Mouse (Mus musculus) Patski (cell line): ENCODE results near the gene Loxl1. TPM values are rescaled to one million over a fixed set of nuclear protein-coding genes. Genes with fewer than 3 reads are reported as not detected.
"Not testable (repeated sequence)": the region's sequence is repeated elsewhere in the genome, so short reads cannot be mapped to it uniquely, and the experiment has no call there.

ENCODE experiments used
- ATAC-seq: fragments of 100-300 bp; one replicate; pipeline ENCODE4 v1.8.0; 2021
- CTCF ChIA-PET: fragments of 350-600 bp; sonication (Branson Sonifier 250); formaldehyde crosslinking; loops from one replicate; lab custom pipeline; 2022; ENCODE audit warnings: inconsistent platforms; lab: Charles Lee
- POLR2A ChIA-PET: fragments of 350-600 bp; sonication (Branson Sonifier 250); formaldehyde crosslinking; loops from one replicate; lab custom pipeline; 2022; ENCODE audit warnings: antibody characterized with exemption, inconsistent platforms; lab: Charles Lee
- DNase-seq: peaks from one replicate; pipeline ENCODE4 v3.0.0-alpha.2; 2011; ENCODE audit warnings: low read depth, low spot score
- H3K27me3 ChIP-seq: fragments of 371-371 bp; one replicate; pipeline ENCODE4 v1.5.1; 2021
- CTCF ChIP-seq: fragments of 100-300 bp; IDR thresholded peaks from one replicate; pipeline ENCODE4 v1.5.1; 2021
- in situ Hi-C: fragments of 300-500 bp; cut with MboI; formaldehyde crosslinking; loops from 3 replicates; pipeline ENCODE4 v1.11.1; 2018; ENCODE audit warnings: low pct_unique_long_range_greater_than_20kb, mixed read lengths
- polyA plus RNA-seq: library from polyadenylated mRNA; unstranded; gene quantifications from one replicate; pipeline ENCODE4 v1.2.3, GENCODE M21; 2021

Loxl1 gene
- polyA plus RNA-seq, 1 experiment from 2014 or later: 139 TPM

DNA sequence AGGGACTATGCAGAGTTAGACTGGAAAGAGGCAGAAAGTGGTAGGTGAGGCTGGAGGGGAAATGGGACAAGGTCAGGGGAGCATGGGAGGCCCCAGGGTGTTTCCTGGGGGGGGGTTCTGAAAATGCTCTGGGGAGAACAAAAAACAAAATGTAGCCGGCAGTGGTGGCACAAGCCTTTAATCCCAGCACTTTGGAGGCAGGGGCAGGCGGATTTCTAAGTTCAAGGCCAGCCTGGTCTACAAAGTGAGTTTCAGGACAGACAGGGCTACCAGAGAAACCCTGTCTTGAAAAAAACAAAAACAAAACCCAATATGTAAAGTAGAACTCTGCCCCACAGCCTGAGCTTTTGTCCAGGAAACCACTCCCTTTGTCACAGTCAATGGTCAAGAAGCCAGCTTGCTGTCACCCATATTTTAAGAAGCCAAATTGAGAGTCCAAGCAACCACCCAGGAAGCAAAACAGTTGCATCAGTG is 40.9 kb downstream of the Loxl1 start:
- CTCF ChIA-PET: interaction anchor here (1.0 to 4.1 kb wide), 3 partner anchors 10 to 24 kb away, joined by 3 to 15 read pairs (median 4); partner anchors contain the start of gene Stoml1
- no peak for TF ChIP-seq CTCF
- DNase-seq (no peak), ATAC-seq (no peak)
- in situ Hi-C loops: no loop called here
- H3K27me3 ChIP-seq: no peaks in the 10 kb centered on the region
- POLR2A ChIA-PET: interaction anchor here (1.2 kb wide), 1 partner anchor 19 kb away, joined by 3 read pairs; the partner anchor contains the start of gene Stoml1

DNA sequence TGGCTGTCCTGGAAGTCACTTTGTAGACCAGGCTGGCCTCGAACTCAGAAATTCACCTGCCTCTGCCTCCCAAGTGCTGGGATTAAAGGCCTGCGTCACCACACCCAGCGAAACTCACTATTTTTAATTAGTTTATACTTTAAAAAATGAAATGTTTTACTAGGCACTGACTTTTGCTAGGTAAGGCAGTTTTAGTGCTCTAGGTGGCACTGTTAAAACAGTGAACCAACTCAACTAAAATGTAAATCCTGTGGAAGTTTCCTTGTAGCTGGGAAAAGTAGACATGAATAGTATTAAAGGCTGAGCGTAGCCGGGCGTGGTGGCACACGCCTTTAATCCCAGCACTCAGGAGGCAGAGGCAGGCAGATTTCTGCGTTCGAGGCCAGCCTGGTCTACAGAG is 41.4 kb downstream of the Loxl1 start:
- in situ Hi-C loops, ATAC-seq, POLR2A ChIA-PET, DNase-seq, H3K27me3 ChIP-seq: not testable (repeated sequence)
- CTCF ChIA-PET: interaction anchor here (1.0 kb wide), 1 partner anchor 9 kb away, joined by 3 read pairs; no protein-coding TSS in a partner anchor

- in situ Hi-C loops: no loop called here
- no peaks in the 10 kb centered on the region for H3K27me3 ChIP-seq
- ATAC-seq (no peak), DNase-seq (no peak)
- POLR2A ChIA-PET: no interaction called here
- CTCF ChIA-PET: no interaction called here
- TF ChIP-seq CTCF: no peak
Measured at GRCm38 (mm10) chr9:58271109-58271508, 41.9 kb downstream of the Loxl1 start.

DNA sequence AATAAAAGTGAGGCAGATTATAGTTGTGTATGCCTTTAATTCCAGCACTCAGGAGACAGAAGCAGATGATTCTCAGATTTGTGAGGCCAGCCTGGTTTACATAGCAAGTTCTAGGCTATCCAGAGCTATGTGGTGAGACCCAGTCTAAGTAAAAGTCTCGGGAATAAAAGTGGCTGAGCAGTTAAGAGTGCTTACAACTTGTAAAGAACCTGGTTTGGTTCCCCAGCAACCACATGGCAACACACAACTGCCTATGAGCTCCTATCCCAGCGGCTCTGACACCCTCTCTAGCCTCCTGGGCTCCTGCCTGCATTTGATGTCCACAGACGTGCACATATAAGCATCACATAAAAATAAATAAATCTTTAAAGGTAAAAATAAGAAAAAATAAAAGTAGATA is 42.9 kb downstream of the Loxl1 start:
- in situ Hi-C loops: no loop called here
- DNase-seq: no peak
- POLR2A ChIA-PET: no interaction called here
- no peak for ATAC-seq
- TF ChIP-seq CTCF: no peak
- CTCF ChIA-PET: no interaction called here
- no peaks in the 10 kb centered on the region for H3K27me3 ChIP-seq

GRCm38 (mm10) chr9:58268384-58269313 is 44.3 kb downstream of the Loxl1 start:
- in situ Hi-C loops: no loop called here
- POLR2A ChIA-PET: no interaction called here
- DNase-seq: no peak
- ATAC-seq: no peak
- no peaks in the 10 kb centered on the region for H3K27me3 ChIP-seq
- CTCF ChIA-PET: interaction anchor here (0.7 to 1.0 kb wide), 3 partner anchors 12 to 26 kb away, joined by 3 read pairs; no protein-coding TSS in a partner anchor
- peak; percentile 84 for TF ChIP-seq CTCF

DNA sequence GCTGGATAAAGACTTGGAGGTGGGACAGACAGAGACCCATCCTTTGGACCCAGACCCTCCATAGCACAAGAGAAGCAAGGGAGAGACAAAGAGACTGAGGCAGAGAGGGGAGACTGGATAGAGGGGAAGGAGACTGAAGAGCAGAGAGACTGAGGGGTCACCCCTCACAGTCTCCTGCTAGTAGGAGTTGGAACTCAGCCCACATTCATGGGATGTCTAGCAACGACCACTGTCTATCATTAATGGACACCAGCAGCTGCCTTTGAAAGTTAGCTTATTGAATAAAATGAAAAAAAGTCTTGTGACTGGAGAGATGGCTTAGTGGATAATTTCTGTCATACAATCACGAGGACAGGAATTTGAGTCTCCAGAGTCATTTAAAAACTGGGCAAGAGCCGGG is 45.9 kb downstream of the Loxl1 start:
- no peak for ATAC-seq
- no peak for TF ChIP-seq CTCF
- in situ Hi-C loops: no loop called here
- CTCF ChIA-PET: interaction anchor here (1.6 kb wide), 1 partner anchor 13 kb away, joined by 4 read pairs; no protein-coding TSS in a partner anchor
- H3K27me3 ChIP-seq: no peaks in the 10 kb centered on the region
- POLR2A ChIA-PET: interaction anchor here (0.8 kb wide), 1 partner anchor 20 kb away, joined by 4 read pairs; no protein-coding TSS in a partner anchor
- DNase-seq: no peak

DNA sequence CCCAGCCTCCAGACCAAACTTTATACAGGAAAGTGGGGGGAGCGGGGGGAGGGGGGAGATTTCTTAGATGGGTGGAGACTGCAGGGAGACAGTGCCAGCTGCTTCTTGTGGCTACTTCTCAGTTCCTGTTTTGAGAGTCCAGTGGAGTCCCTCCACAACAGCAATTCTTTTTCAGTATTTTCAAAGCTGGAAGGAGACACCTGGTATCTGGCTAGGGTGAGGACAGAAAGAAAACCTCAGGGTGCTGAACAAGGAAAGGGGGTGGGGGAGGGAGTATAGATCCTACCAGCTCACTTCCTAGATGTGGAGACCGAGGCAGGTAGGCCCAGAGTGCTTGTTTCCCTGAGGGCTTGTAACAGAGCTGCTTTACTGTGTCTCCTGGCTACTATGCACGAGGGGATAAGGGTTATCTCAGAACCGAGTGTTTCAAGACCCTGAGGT is 46.4 kb downstream of the Loxl1 start:
- ChIA-PET CTCF (interaction anchor here (1.6 kb wide), 1 partner anchor 14 kb away, joined by 4 read pairs; no protein-coding TSS in a partner anchor), POLR2A (no interaction called here)
- ATAC-seq (no peak), DNase-seq (no peak)
- in situ Hi-C loops: no loop called here
- H3K27me3 ChIP-seq: no peaks in the 10 kb centered on the region
- TF ChIP-seq CTCF: no peak

GRCm38 (mm10) chr9:58265368-58265767 is 47.6 kb downstream of the Loxl1 start:
- no peak for DNase-seq
- in situ Hi-C loops: no loop called here
- POLR2A ChIA-PET: no interaction called here
- no peak for TF ChIP-seq CTCF
- CTCF ChIA-PET: interaction anchor here (1.0 to 1.1 kb wide), 2 partner anchors 17 to 45 kb away, joined by 3 to 4 read pairs; no protein-coding TSS in a partner anchor
- no peaks in the 10 kb centered on the region for H3K27me3 ChIP-seq
- ATAC-seq: no peak

DNA sequence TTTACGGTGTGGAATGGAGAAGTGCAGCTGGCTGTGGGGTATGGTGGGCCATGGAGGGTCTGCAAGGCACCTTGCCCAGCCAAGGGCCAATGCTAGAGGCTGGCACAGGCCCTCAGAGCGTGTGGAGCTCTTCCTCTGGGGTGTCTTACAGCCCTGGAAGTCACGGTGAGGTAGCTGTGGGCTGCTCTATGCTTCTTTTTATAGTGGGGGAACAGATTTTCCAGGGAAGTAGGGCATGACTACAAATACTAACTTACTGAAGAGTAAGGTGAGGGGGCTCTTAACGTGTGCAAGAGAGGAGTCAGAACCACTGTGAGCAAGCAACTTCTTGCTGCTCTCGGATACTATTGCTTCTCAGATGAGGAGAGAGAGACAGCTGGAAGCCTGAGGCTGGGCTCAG is 50.5 kb downstream of the Loxl1 start:
- H3K27me3 ChIP-seq: no peaks in the 10 kb centered on the region
- POLR2A ChIA-PET: interaction anchor here (1.3 kb wide), 1 partner anchor 9 kb away, joined by 3 read pairs; no protein-coding TSS in a partner anchor
- DNase-seq (no peak), ATAC-seq (no peak)
- CTCF ChIA-PET: interaction anchor here (1.5 kb wide), 1 partner anchor 10 kb away, joined by 3 read pairs; no protein-coding TSS in a partner anchor
- in situ Hi-C loops: no loop called here
- TF ChIP-seq CTCF: no peak

DNA sequence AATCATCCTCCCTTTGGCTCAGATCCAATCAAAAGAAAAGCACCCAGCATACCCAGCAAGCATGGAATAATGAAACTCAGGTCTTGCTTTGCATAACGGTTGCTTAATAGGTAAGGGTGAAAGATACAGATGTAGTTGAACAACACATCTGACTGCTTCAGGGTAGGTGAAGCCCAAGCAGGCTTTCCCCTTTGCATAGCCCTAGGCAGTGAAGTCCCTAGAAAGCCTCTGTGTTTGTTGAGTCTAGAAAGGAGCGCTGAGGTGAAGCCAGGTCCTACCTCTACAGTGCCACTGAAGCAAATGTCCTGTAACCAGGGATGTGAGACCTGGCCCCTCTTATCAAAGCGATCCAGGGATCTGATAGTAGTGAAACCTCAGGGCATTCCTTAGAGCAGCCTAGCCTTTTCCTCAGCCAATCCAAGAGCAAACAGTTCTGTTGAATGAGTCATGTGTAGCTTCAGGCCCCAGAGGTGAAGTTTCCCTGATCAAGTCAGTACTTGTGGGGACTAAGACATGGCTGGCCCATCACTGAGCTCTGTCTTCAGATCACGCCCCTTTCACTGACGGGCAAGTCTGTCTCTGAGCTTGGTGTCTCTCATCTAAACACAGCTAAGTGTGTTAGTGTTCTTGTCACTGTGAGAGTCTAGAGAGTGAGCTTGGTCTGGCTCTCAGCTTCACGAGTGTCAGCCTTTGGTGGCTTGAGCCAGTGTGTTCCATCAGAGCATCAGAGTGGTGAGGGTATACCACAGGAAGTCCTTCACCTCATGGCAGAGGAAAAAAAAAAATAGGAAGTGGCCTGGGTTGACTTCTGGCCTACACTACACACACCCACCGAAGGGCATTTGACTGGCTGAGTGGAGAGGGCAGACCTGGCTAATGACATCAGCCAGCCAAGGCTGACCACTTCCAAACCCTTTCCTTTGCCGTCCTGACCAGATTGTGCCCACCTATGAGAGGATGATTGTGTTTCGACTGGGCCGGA is 57.0 kb downstream of the Loxl1 start:
- no peak for ATAC-seq
- no peak for TF ChIP-seq CTCF
- no peak for DNase-seq
- H3K27me3 ChIP-seq: no peaks in the 10 kb centered on the region
- ChIA-PET POLR2A (interaction anchor here (1.1 kb wide), 1 partner anchor 7 kb away, joined by 3 read pairs; no protein-coding TSS in a partner anchor), CTCF (interaction anchor here (1.1 kb wide), 1 partner anchor 18 kb away, joined by 4 read pairs; no protein-coding TSS in a partner anchor)
- in situ Hi-C loops: no loop called here
